Mouse (Mus musculus) neural tube, embryonic 15.5 days (tissue): ENCODE measurements at regions not wholly inside any gene's neighbourhood (a gene's known extent, or its start where the extent isn't known, plus 50 kb on each side); places are given as distances from the start of the nearest gene placed in this dataset.
"Not testable (repeated sequence)": the region's sequence is repeated elsewhere in the genome, so short reads cannot be mapped to it uniquely, and the experiment has no call there.

Source experiments
- ATAC-seq: fragments of 200-750 bp; cut with Nextera tagmentation; 2 replicates; pipeline ENCODE4 v1.8.0; 2017; ENCODE audit warnings: mild to moderate bottlenecking, moderate TSS enrichment, moderate library complexity; ENCODE audit not compliant: low FRiP score
- H3K27ac ChIP-seq: fragments of 300-500 bp; sonication (generic); replicated peaks from 2 replicates; pipeline ENCODE4 v1.5.1; 2015; ENCODE audit warnings: mild to moderate bottlenecking, inconsistent platforms
- H3K27me3 ChIP-seq: fragments of 300-500 bp; sonication (generic); replicated peaks from 2 replicates; pipeline ENCODE4 v1.6.1; 2015; ENCODE audit warnings: inconsistent platforms
- H3K36me3 ChIP-seq: fragments of 300-500 bp; sonication (generic); 2 replicates; pipeline ENCODE4 v1.6.1; 2015; ENCODE audit warnings: inconsistent platforms
- H3K4me1 ChIP-seq: fragments of 300-500 bp; sonication (generic); 2 replicates; pipeline ENCODE4 v1.6.1; 2015; ENCODE audit warnings: inconsistent platforms
- H3K4me2 ChIP-seq: fragments of 300-500 bp; sonication (generic); 2 replicates; pipeline ENCODE4 v1.6.1; 2015; ENCODE audit warnings: inconsistent platforms, mild to moderate bottlenecking, moderate library complexity
- H3K4me3 ChIP-seq: fragments of 300-500 bp; sonication (generic); replicated peaks from 2 replicates; pipeline ENCODE4 v1.5.1; 2015; ENCODE audit warnings: mild to moderate bottlenecking, inconsistent platforms
- H3K9ac ChIP-seq: fragments of 300-500 bp; sonication (generic); replicated peaks from 2 replicates; pipeline ENCODE4 v1.6.1; 2015; ENCODE audit warnings: mild to moderate bottlenecking, inconsistent platforms
- H3K9me3 ChIP-seq: fragments of 300-500 bp; sonication (generic); replicated peaks from 2 replicates; pipeline ENCODE4 v1.6.1; 2016; ENCODE audit warnings: inconsistent platforms
- WGBS: fragments of 180-500 bp; shearing (Covaris S2); methylation state at CpG from one replicate; pipeline ENCODE4 v1.1.7; 2015; ENCODE audit warnings: mixed read lengths; 5-methylcytosine and 5-hydroxymethylcytosine counted together

DNA sequence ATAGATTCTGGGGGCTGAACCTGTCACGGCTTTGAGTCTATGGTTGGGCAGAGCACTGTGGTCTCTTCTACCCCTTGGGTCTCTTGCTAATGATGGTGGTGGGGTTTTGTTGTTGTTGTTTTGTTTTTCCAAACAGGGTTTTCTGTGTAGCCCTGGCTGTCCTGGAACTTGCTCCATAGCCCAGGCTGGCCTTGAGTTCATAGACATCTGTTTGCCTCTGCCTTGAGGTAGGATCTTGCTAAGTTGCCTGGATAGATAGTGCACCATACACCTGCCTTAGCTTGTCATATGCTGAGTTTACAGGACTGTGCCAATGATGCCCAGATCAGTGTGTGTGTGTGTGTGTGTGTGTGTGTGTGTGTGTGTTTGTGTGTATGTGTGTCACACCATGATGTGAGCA lies 121.6 kb upstream of the Cpsf6 start:
- no peaks in the 10 kb centered on the region for H3K9me3 ChIP-seq
- no peaks in the 10 kb centered on the region for H3K36me3 ChIP-seq
- 100% methylated on average over 1 of the region's 1 CpGs for WGBS

DNA sequence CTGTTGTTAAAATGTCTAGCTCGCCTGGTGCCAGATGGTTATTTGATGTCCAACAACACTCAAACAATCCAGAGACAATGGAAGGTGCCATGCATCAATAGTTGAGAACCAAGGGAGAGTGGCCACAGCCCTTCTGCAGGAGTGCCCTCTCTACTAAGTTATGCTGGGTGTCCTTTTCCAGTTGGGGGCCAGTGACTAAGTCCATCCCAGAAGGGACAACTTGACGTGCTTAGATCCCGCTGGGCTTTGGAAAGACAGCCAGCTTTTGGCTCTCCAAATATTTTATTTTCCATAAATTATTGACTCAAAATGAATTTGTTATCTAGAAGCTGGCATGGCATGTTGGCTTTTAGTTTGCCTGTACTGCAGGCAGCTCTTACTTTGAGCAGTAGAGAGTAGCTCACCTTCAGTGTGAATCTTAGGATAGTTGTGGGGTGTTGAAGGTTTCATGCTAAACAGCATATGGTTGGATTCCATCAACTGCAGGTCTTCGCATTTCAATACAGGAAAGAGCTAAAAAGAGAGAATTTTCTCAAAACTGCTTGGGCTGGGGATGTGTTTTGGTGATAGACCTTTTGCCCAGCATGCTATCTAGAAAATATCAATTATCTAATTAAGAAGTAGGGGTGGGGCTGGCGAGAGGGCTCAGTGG lies 120.8 kb upstream of the Cpsf6 start:
- no peaks in the 10 kb centered on the region for H3K27me3 ChIP-seq
- WGBS: 76% methylated on average over 5 of the region's 5 CpGs

More for the DNA sequence above, 121.6 kb upstream of the Cpsf6 start:
- H3K4me1 ChIP-seq: peaks cover 2% of the 10 kb centered on the region; the same call in 1 of the 2 replicates
- H3K27me3 ChIP-seq: no peaks in the 10 kb centered on the region
- no peak overlapping the region for H3K27ac ChIP-seq
- no peak overlapping the region for H3K9ac ChIP-seq
- no peak overlapping the region for H3K4me2 ChIP-seq
- ATAC-seq: no peak
- no peak overlapping the region for H3K4me3 ChIP-seq

DNA sequence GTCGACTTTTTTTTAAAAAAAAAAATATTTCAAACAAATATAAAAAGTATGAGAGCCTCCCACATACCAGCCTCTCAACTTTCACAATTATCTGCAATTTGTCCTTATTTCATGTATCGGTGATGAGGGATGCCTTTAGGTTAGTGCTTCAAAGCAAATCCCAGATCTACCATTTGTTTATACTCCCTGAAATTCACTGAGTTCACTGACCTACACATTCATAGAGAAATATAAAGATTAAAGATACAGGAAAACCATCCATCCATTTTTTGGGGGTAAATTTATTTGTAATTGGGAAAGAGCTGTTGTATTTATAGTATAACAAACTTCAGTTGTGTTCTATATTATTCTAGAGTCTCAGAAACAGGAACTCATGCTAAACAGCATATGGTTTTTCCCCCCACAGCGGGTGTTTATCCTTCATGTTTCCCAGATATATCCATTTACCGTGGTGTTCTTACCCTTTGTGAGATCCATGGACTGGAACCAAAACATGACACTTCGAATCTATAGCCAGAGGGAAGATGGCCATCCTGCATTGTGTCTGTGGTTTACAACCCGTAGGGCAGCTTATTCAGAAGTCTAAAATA lies 120.1 kb upstream of the Cpsf6 start:
- no peaks in the 10 kb centered on the region for H3K27me3 ChIP-seq
- H3K4me2 ChIP-seq: no peak overlapping the region
- no peak overlapping the region for H3K4me3 ChIP-seq
- H3K9ac ChIP-seq: no peak overlapping the region
- H3K4me1 ChIP-seq: peaks cover 7% of the 10 kb centered on the region; the same call in 1 of the 2 replicates
- ATAC-seq: no peak
- WGBS: 64% methylated on average over 6 of the region's 6 CpGs
- no peak overlapping the region for H3K27ac ChIP-seq
- no peaks in the 10 kb centered on the region for H3K9me3 ChIP-seq
- H3K36me3 ChIP-seq: no peaks in the 10 kb centered on the region

More for the DNA sequence above, 120.8 kb upstream of the Cpsf6 start:
- no peak overlapping the region for H3K4me3 ChIP-seq
- H3K36me3 ChIP-seq: no peaks in the 10 kb centered on the region
- no peak overlapping the region for H3K4me2 ChIP-seq
- peaks cover 7% of the 10 kb centered on the region; the same call in 1 of the 2 replicates for H3K4me1 ChIP-seq
- H3K27ac ChIP-seq: no peak overlapping the region
- no peak overlapping the region for H3K9ac ChIP-seq
- no peak for ATAC-seq
- no peaks in the 10 kb centered on the region for H3K9me3 ChIP-seq

DNA sequence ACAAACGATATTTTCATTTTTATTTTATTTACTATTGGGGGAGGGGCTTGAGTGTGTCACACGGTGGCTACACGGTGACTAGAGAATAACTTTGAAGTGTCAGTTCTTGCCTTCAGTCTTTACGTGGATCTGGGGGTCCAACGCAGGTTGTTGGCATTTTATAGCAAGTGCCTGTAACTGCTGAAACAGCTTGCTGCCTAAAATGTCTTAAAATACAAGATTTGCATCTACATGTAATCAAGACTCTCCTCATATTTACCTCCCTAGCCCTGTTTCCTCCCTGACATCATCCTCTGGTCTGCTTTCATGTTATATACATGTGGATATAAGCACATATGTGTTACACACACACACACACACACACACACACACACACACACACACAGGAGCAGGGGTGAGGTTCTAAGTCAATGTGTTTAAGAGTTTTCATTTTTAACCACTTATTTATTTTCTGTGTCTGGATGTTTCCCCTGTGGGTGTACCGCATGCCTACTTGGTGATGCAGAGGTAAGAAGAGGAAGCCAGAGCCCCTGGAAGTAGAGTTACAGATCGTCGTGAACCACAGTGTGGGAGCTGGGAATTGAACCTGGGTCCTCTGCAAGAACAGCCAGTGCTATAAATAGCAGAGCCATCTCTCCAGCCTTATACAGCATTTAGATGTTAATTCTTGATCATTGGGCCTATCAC lies 119.5 kb upstream of the Cpsf6 start:
- Histone ChIP-seq H3K27ac (no peak overlapping the region), H3K27me3 (no peaks in the 10 kb centered on the region), H3K4me1 (peaks cover 8% of the 10 kb centered on the region), H3K36me3 (no peaks in the 10 kb centered on the region), H3K9ac (no peak overlapping the region), H3K4me3 (no peak overlapping the region), H3K4me2 (no peak overlapping the region), H3K9me3 (no peaks in the 10 kb centered on the region)
- ATAC-seq: no peak
- WGBS: 92% methylated on average over 8 of the region's 8 CpGs

DNA sequence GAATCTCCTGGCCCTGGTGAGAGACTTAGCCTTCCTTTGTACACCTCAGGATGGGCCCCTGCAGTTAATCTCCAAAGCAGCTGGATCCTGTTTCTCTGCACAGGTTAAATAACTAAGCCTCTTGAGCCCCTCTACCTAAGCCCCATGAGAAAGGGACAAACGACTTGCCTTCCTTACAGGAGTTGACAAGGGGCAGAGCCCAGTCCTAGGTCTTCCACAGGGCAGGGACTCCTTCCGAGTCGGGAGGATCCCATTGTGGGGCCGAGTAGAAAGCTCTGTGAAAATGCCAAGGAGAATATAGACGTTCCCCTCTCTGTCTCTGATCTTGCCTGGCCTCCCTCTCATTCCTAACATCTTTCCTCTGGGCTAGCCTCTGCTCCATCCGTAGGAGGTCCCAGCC lies 118.7 kb upstream of the Cpsf6 start:
- H3K4me1 ChIP-seq: peaks cover 11% of the 10 kb centered on the region
- no peak for ATAC-seq

DNA sequence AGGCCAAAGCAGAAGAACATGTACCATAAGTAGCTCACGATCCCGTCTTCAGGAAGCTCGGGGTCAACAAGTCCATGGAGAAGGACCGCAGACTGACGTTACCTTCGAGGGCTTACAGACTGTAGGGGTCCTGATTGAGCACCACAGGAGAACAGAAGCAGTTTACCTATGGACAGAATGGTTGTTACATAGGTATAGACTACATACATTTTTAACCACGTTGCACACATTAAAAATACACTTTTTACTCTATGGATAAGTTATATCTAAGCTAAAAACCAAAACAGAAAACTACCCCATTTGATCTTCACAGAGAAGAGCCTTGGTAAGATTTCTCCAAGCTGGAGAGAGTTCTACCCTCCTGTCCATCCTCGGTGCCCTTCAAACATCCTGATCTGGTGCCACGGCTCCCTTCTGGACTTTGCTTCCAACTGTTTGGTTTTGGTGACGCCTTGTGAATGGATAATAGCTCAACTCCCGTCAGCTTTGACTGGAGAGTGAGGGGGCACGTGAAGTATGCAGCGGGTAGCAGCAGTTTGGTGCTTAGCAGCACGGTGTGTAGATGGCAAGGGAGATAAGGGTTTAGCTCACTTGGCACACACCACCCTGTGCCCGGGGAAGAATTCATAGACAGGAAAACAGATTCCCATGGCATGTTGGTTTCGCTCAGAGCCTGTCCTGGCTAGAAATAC lies 117.9 kb upstream of the Cpsf6 start:
- Histone ChIP-seq H3K4me1 (peaks cover 11% of the 10 kb centered on the region), H3K4me3 (no peak overlapping the region), H3K9ac (no peak overlapping the region), H3K27me3 (no peaks in the 10 kb centered on the region), H3K4me2 (no peak overlapping the region), H3K27ac (no peak overlapping the region), H3K36me3 (no peaks in the 10 kb centered on the region), H3K9me3 (no peaks in the 10 kb centered on the region)
- 88% methylated on average over 16 of the region's 16 CpGs for WGBS
- ATAC-seq: no peak

More for the DNA sequence above, 118.7 kb upstream of the Cpsf6 start:
- WGBS: 81% methylated on average over 6 of the region's 6 CpGs
- Histone ChIP-seq H3K9ac (no peak overlapping the region), H3K9me3 (no peaks in the 10 kb centered on the region), H3K27ac (no peak overlapping the region), H3K36me3 (no peaks in the 10 kb centered on the region), H3K4me2 (no peak overlapping the region), H3K27me3 (no peaks in the 10 kb centered on the region), H3K4me3 (no peak overlapping the region)

DNA sequence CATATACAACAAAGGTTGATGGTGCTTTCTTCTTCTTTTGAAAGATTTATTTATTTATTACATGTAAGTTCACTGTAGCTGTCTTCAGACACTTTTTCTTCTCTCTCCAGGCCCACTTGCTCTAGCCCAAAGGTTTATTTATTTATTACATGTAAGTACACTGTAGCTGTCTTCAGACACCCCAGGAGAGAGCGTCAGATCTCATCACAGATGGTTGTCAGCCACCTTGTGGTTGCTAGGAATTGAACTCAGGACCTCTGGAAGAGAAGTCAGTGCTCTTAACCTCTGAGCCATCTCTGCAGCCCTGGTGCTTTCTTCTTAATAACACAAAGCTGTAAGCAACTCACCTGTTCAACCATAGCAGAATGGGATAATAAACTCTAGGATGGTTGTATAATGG lies 117.3 kb upstream of the Cpsf6 start:
- WGBS: 87% methylated on average over 1 of the region's 1 CpGs
- ATAC-seq, H3K9ac ChIP-seq, H3K36me3 ChIP-seq, H3K9me3 ChIP-seq, H3K27me3 ChIP-seq, H3K27ac ChIP-seq, H3K4me3 ChIP-seq, H3K4me2 ChIP-seq: not testable (repeated sequence)
- H3K4me1 ChIP-seq: peaks cover 11% of the 10 kb centered on the region

DNA sequence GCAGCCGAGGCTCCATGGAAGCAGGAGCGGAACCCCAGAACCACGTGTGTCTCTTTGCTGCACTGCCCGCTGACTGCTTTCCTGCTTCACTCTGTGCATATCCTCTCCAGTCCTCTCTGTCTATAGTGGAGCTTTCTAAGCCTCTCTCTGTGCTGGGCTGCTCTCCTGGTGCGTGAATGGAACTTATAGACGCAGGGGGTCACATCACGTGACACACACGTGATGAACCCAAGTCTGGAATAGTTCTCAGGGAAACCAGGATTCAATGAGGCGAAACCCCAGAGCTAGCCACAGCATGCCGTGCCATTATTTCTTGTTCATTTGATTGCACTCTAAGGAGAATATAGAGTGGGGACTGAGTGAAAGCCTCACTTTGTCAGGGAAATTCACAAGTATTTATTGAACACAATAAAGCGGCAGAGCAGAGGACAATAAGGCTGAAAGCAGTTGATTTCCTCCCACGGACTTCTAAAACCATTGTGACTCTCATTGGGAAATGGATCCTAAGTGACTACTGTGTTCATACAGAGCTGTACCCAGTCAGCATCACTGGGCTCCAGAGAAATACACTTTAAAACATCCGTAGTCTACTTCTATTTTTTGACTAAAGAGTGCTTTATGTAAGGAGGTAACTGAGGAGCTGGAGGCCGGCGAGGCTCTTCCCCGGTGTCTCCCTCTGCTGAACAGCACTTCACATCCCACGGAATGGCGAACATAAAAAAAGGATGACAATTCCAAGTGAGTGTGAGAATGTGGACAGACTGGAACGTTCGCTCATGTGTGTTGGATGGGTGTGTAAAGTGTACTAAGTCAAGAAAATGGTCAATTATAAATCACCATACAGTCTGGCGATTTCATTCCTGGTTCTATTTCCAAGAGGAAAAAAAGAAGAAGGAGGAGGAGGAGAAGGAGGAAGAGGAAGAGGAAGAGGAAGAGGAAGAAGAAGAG lies 116.5 kb upstream of the Cpsf6 start:
- 0 out of 2 replicates have a peak, but pooled peaks have one; percentile 65 for ATAC-seq
- Histone ChIP-seq H3K27ac (peak overlapping the region; percentile 41; the same call in 1 of the 2 replicates), H3K27me3 (no peaks in the 10 kb centered on the region), H3K36me3 (no peaks in the 10 kb centered on the region), H3K9me3 (no peaks in the 10 kb centered on the region), H3K4me3 (no peak overlapping the region), H3K4me2 (no peak overlapping the region; the same call in 1 of the 2 replicates), H3K9ac (no peak overlapping the region), H3K4me1 (peaks cover 11% of the 10 kb centered on the region)
- WGBS: 45% methylated on average over 21 of the region's 21 CpGs

DNA sequence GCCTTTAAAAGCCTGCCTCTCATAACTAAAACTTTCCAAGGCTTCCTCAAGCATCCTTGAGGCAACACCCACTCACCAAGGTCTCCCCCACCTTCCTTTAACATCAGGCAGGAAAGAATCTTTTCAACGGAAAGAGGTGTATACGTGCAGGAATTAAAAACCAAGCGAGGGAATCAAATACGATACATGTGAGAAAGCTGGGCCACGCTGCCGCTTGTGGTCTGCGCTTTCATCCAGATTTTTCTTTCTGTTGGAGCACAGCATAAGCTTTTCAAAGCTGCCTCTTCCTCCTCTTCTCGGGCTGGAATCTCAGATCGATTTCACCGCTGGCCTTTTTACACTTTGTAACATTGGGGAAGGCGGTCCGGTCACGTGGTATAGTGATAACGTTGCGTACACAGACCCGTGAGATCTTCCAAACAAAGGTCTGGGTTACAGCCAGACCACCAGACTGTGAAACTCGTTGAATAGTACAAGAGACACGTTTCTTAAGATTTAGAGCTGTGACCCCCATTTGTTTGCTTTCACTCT lies 114.4 kb upstream of the Cpsf6 start:
- Histone ChIP-seq H3K9me3 (no peaks in the 10 kb centered on the region), H3K9ac (no peak overlapping the region), H3K4me2 (peak overlapping the region; percentile 49), H3K27me3 (no peaks in the 10 kb centered on the region), H3K27ac (no peak overlapping the region), H3K36me3 (no peaks in the 10 kb centered on the region), H3K4me1 (peaks cover 11% of the 10 kb centered on the region), H3K4me3 (peak overlapping the region; percentile 25)
- no peak for ATAC-seq
- 51% methylated on average over 18 of the region's 18 CpGs for WGBS

DNA sequence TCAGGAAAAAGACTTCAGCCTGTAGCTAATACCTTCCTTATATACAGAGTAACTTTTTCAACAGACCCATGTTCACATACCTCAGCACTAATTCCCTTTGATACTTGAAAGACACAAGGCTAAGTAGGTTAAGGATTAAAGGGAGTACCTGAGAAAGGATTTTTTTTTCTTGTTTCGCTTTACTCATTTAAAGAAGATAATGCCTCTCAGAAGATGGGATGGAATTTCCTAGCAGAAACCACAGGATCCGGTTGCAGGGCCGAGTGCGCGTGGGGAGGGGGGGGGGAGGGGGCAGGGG lies 114.0 kb upstream of the Cpsf6 start:
- Histone ChIP-seq H3K4me2 (no peak overlapping the region), H3K36me3 (no peaks in the 10 kb centered on the region), H3K9ac (no peak overlapping the region), H3K4me3 (no peak overlapping the region), H3K27me3 (no peaks in the 10 kb centered on the region), H3K9me3 (no peaks in the 10 kb centered on the region), H3K27ac (no peak overlapping the region), H3K4me1 (peaks cover 11% of the 10 kb centered on the region)
- WGBS: 80% methylated on average over 1 of the region's 5 CpGs
- ATAC-seq: no peak
